Mouse (Mus musculus) kidney, adult 8-10 months (tissue): ENCODE data around the gene Adamtsl3.

Experiments used
- DNase-seq, 2 experiments: peaks; one replicate each; pipeline ENCODE4 v3.0.0; 2022

The Adamtsl3 gene

GRCm38 (mm10) chr7:82424281-82424680 lies 88.8 kb downstream of the Adamtsl3 start:
- no peak for DNase-seq

- no peak for DNase-seq
These were observed 89.9 kb downstream of the Adamtsl3 start for GRCm38 (mm10) chr7:82425374-82425773.

DNA sequence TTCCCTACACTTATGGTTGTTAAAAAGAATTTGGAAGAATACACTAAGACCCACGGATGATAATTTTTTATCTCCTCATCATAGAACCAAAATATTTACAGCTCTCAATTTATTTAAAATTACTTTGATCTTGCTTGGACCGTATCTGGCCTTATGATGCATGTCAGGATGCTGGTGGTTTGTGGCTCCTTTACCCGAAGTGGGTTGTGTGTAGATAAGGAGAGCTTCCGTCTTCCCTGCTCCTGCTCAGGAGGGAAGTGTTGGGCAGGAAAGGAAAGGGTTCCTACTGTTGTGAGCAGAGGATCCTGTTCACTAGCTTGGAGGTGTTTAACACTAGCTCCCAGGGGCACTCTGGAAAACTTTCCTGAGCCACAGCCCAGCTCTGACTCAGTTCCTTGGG lies 94.0 kb downstream of the Adamtsl3 start:
- DNase-seq: no peak

DNA sequence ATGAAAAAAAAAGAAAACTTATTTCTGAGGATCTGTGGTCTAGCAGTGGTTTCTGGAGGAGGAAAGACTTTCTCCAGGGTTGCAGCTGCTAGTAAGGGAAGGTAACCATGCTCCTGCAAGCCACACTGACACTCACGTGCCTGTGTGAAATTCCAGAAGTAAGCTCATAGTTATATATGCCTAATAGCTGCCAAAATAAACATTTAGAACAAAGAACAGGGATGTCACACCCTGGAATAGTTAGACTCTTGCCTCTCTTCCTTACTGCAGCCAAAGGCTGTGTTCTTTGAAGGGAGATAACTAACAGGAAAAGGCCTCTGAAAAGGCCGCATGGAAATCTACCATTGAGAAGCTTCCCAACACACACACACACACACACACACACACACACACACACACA lies 96.1 kb downstream of the Adamtsl3 start:
- no peak for DNase-seq

GRCm38 (mm10) chr7:82433226-82433625 lies 97.7 kb downstream of the Adamtsl3 start:
- no peak for DNase-seq

- no peak for DNase-seq
These were observed 122.9 kb downstream of the Adamtsl3 start for GRCm38 (mm10) chr7:82458376-82458775.

- DNase-seq: no peak
These were observed 127.5 kb downstream of the Adamtsl3 start for GRCm38 (mm10) chr7:82462921-82463523.

DNA sequence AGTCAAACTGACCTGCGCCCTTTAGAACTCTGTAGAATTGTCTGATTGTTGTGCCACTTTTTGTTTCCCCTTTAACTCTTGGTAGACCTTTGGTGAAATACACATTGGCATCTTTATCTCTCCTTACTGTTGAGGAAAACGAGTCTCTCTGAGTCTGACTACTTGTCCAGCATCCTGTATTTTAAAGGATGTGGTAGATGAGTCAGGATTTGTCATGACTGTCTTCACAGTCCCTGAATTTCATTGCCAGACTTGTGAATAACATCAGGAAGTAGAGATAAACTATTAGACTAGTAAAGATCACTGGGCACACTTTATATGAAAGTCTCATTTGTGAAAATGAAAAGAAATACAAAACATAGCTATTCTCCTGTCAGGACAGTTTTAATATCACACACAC lies 128.9 kb downstream of the Adamtsl3 start:
- no peak for DNase-seq

GRCm38 (mm10) chr7:82465437-82465836 lies 129.9 kb downstream of the Adamtsl3 start:
- DNase-seq: no peak

DNA sequence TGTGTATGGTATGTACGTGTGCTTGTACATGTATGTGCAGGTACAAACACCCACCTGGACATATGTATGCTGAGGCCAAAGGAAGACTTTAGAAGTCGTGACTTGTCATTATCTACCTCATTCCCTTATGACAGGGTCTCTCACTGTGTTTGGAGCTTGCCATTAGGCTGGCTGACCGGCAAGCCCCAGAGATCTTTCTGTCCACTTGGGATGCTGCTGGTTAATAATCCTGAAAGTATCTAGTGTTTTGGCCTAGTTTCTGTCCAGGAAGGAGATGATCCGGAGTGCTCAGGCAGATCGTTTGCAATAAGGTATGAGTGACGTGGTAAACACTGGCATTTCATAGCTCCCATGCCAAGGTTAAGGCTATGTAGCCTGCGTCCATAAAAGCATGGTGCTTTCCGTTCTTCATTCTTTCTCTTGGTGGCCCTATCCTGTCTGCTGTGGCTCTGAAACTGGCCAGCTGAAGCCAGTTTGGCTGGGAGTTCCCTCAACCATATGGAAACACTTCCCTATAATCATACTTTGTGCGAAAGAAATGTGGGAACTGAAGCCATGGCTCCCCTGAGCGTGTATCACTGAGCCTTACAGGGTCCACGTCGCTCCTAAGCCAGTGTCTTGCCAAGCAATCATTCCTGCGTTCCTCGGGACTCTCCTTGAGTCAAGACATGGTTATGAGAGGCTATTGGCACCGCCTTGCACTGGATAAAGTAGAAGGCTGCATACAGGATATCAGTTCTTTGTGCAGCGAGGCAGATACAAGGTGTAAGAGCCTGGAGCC lies 141.1 kb downstream of the Adamtsl3 start:
- DNase-seq: no peak

- no peak for DNase-seq
These were observed 143.0 kb downstream of the Adamtsl3 start for GRCm38 (mm10) chr7:82478461-82478860.

- DNase-seq: peak; percentile 22 to 27
These were observed 143.6 kb downstream of the Adamtsl3 start for GRCm38 (mm10) chr7:82478861-82479755.

DNA sequence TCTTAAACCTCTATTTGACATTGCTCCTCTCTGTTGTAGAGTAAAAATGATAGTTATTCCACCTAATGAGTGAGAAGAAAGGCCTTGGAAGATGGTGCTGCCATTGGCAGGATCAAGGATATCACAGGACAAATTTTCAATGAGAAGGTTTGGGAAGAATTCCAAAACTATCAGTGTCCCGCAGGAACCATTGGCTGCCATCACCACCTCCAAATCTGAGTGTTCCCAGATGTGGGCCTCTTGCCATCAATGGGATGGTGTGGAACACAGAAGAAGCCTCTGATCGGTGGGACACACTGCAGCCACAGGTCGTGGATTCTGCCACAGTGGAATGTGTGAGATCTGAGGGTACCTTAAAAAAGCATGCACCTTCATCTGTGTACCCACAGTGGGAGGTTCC lies 147.9 kb downstream of the Adamtsl3 start:
- DNase-seq: no peak

DNA sequence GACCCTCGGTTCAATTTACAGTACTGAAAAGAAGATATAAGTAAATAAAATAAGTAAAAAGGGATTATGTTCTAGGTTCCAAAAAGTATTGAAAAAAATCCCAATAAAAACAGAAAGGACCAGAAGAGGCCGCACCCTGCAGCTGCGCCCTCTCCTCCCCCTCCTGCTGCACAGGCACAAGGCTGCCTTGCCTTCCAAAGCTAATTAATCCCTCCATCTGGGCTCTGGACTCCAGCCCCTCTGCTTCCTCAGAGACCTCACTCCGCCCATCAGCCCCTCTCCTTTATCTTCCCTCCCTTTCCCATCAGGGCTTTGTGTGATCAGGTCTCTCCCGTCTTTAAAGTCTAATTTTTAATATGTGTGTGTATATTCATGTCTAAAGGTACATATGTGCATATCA lies 149.3 kb downstream of the Adamtsl3 start:
- no peak for DNase-seq

DNA sequence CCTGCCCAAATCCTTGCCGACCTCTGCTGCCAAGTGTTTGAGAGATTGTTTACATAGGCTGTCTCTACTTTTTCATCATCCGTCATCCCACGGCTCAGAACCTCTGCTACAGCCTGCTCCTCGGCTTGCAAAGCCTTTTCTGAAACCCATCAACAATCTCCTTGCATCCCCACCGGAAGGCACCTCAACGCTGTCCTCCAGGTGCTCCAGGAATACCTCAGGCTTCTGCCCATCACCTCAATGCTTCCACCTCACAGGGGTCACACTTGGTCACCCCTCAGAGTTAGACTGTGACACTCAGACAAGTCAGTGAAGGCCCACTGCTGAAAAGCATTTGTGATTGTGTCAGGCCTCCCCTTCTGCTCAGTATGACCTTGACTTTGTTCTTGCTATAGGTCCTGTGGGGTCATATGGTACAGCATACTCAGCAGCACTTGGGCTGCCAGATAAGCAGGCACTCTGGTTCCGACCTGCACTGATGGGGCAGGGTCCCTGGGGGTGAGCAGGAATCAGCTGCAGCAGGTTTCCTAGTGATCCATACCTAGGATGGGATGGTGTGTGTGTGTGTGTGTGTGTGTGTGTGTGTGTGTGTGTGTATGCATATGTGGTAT lies 150.0 kb downstream of the Adamtsl3 start:
- no peak for DNase-seq

- no peak for DNase-seq
These were observed 155.5 kb downstream of the Adamtsl3 start for GRCm38 (mm10) chr7:82491018-82491417.

- DNase-seq: no peak
These were observed 157.4 kb downstream of the Adamtsl3 start for GRCm38 (mm10) chr7:82492881-82493280.

DNA sequence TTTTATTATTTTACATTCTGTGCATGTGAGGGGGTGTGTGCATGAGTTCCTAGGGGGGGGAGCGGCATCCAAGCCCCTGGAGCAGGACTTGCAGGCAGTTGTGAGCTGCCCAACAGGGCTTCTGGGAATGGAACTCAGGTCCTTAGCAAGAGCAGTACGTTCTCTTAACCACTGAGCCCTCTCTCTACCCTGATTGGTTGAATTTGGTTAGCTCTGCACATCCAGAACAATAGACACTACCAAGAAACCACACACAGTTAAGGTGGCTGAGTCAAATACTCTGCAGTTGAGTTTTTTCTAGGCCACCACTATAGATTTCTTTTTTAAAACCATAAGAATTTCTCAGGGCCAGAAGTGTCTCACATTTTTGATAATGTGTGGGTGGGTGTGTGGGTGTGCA lies 158.7 kb downstream of the Adamtsl3 start:
- DNase-seq: no peak

GRCm38 (mm10) chr7:82497064-82497463 lies 161.6 kb downstream of the Adamtsl3 start:
- DNase-seq: no peak

- no peak for DNase-seq
These were observed 165.8 kb downstream of the Adamtsl3 start for GRCm38 (mm10) chr7:82501306-82501705.

- DNase-seq: no peak
These were observed 167.0 kb downstream of the Adamtsl3 start for GRCm38 (mm10) chr7:82502511-82502910.

DNA sequence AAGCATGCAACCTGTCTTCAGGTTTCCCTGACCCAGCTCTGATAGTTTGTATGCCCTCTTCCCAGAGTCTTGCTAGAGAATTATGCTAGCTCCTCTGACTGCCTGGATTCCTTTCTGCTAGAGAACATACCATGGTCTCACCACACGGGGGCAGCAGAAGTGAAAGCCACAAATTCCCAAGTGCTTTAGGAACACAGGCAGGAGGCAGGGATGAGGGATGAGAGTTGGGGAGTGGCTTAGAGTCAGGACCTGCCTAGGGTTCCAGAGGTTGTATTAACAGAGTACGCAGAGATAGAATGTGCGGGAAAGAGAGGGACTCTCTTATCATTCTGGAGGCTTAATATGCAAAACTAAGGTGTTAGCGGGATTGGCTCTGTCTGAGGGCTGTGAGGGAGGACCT lies 168.6 kb downstream of the Adamtsl3 start:
- peak; percentile 23 to 52 for DNase-seq

DNA sequence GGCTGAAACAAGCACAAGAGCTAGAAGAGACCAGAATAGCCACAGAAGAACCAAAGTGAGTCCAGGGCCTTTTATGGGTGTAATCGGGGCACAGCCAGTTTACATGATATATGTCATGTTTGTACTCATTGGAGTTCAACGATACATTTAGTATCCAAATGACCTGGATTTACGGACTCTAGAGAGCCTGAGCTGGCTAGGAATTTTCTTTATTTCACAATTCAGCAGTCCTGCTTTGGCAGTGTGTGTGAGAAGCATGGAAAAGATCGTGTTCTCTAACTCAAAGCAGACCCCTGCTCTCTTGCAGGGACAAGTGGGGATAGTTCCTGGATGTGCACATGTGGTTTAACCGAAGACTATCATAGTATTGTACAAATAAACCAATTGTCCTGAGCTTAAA lies 195.1 kb downstream of the Adamtsl3 start:
- no peak for DNase-seq
